Mouse (Mus musculus) megakaryocyte, embryonic 14.5 days (primary cell): ENCODE results near the gene Rbms3.

ENCODE experiments used
- FLI1 ChIP-seq: IDR thresholded peaks from 2 replicates; pipeline ENCODE4 v1.6.1; 2012; ENCODE audit warnings: low read length, inconsistent platforms, mixed read lengths
- GATA1 ChIP-seq: IDR thresholded peaks from 3 replicates; pipeline ENCODE4 v1.6.1; 2012; ENCODE audit warnings: mixed read lengths, low read length, inconsistent platforms, borderline replicate concordance

DNA sequence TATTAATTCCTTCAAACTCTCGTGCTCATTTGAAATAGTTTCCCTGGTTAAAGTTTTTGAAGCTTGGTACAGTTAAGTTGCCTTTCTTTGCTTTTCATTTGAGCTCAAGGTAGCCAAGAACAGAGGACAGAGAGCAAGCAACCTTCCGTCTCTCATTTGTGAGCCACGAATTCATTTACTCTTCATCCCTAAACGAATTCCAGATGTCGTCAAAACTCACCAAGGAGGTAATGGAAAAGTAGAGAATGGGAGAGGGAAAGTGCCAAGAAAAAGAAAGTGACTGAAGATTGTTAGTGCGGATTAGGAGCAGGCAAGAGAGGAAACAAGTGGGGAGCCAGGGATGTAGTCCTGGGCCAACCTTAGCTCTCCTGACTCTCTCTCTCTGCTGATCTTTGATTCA lies 630.5 kb downstream of the Rbms3 start:
- TF ChIP-seq GATA1 (no peak), FLI1 (no peak)
